Mouse (Mus musculus): ENCODE measurements around the gene Setd5.

DNA sequence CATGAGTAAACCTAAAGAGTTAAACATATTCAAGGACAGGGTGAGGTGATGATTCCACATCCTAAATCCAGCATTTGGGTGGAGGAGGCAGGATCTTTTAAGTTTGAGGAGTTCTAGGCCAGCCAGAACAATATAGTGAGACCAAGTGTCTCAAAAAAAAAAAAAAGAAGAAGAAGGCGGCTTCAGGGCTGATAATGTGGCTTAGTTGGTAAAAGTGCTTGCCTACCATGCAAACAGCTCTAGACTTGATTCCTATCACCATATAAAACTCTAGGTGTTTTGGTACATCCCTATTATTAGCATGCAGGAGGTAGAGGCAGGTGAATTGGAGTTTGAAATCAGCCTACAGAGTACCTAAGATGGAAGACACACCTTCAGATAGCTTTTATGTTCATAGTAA lies 18.4 kb downstream of the Setd5 start:
- no peak for TF ChIP-seq MAFK (IDR thresholded peaks at IDR 0.05; ENCODE audit: insufficient read depth, low read depth, low read length)
- TF ChIP-seq CHD2 (IDR thresholded peaks at IDR 0.05; ENCODE audit: low read depth, low read length), result no peak

All from ES-E14 (cell line).